Mouse (Mus musculus) stomach, postnatal 0 days (tissue): ENCODE measurements around the gene Mctp1. TPM values are rescaled to one million over a fixed set of nuclear protein-coding genes. Genes with fewer than 3 reads are reported as not detected.

ENCODE experiments used
- ATAC-seq: fragments of 200-750 bp; cut with Nextera tagmentation; 2 replicates; pipeline ENCODE4 v1.8.0; 2017; ENCODE audit not compliant: low FRiP score, low TSS enrichment
- DNase-seq: peaks from one replicate; pipeline ENCODE4 v3.0.0-alpha.2; 2016; ENCODE audit warnings: low spot score
- H3K27ac ChIP-seq: fragments of 300-500 bp; sonication (generic); replicated peaks from 2 replicates; pipeline ENCODE4 v1.5.1; 2014; ENCODE audit warnings: mild to moderate bottlenecking, control low read depth
- H3K27me3 ChIP-seq: fragments of 300-500 bp; sonication (generic); 2 replicates; pipeline ENCODE4 v1.6.1; 2014; ENCODE audit warnings: low read length; ENCODE audit not compliant: control insufficient read depth, insufficient read depth
- H3K36me3 ChIP-seq: fragments of 300-500 bp; sonication (generic); 2 replicates; pipeline ENCODE4 v1.6.1; 2014; ENCODE audit warnings: low read length, mixed read lengths; ENCODE audit not compliant: control insufficient read depth, insufficient read depth
- H3K4me1 ChIP-seq: fragments of 300-500 bp; sonication (generic); replicated peaks from 2 replicates; pipeline ENCODE4 v1.6.1; 2014; ENCODE audit warnings: antibody characterized with exemption; ENCODE audit not compliant: control insufficient read depth, insufficient read depth
- H3K4me2 ChIP-seq: fragments of 300-500 bp; sonication (generic); replicated peaks from 2 replicates; pipeline ENCODE4 v1.6.1; 2014; ENCODE audit warnings: low read depth, mild to moderate bottlenecking, control low read depth, moderate library complexity
- H3K4me3 ChIP-seq: fragments of 300-500 bp; sonication (generic); 2 replicates; pipeline ENCODE4 v1.5.1; 2014; ENCODE audit warnings: low read depth, low read length, control low read depth
- H3K9ac ChIP-seq: fragments of 300-500 bp; sonication (generic); 2 replicates; pipeline ENCODE4 v1.6.1; 2014; ENCODE audit warnings: mild to moderate bottlenecking, low read length, control low read depth, mixed read lengths
- H3K9me3 ChIP-seq: fragments of 300-500 bp; sonication (generic); 2 replicates; pipeline ENCODE4 v1.6.1; 2016; ENCODE audit warnings: low read length; ENCODE audit not compliant: control insufficient read depth
- CTCF ChIP-seq: IDR thresholded peaks from 2 replicates; pipeline ENCODE4 v1.5.1; 2016; ENCODE audit warnings: antibody characterized with exemption, low read depth, mild to moderate bottlenecking, moderate library complexity
- EP300 ChIP-seq: optimal IDR thresholded peaks from 2 replicates; pipeline ENCODE3; 2016; ENCODE audit warnings: antibody characterized with exemption
- WGBS: fragments of 180-500 bp; shearing (Covaris S2); extraction: QIAGEN DNeasy Blood & Tissue Kit; methylation state at CpG from one replicate; pipeline ENCODE4 v1.1.7; 2014; 5-methylcytosine and 5-hydroxymethylcytosine counted together
- polyA plus RNA-seq: library from polyadenylated mRNA; unstranded; fragments of >200 nt; fragmentation: Nextera tagmentation; extraction: Ambion mirVana; gene quantifications from 2 replicates; pipeline ENCODE4 v1.2.1, GENCODE M21; 2015

The Mctp1 gene
- polyA plus RNA-seq, 1 experiment from 2014 or later: 1.1 TPM

DNA sequence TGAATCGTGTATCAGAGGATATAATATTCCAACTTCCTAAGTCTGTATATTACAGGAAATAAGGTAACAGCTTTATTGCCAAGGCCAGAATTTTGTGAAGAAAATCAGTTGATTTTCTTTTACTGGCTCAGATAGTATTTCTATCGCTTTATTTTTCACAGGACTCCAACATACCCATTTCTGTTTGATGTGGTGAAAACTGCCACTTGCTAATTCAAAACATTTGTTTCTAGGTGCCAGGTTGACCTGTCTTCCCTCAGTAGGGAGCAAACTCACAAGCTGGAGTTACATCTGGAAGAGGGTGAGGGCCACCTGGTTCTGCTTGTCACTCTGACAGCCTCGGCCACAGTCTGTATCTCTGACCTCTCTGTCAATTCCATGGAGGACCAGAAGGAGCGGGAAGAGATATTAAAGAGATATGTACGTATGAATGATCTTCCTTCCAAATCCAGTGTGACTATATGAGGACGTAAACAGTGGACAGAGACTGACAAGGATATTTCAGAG lies 416.8 kb downstream of the Mctp1 start:
- TF ChIP-seq EP300: no peak
- TF ChIP-seq CTCF: no peak
- no peaks in the 10 kb centered on the region for H3K9me3 ChIP-seq
- ATAC-seq: no peak
- no peaks in the 10 kb centered on the region for H3K36me3 ChIP-seq
- WGBS: 64% methylated on average over 6 of the region's 6 CpGs
- DNase-seq: no peak
- H3K4me2 ChIP-seq: no peak overlapping the region
- H3K4me1 ChIP-seq: no peaks in the 10 kb centered on the region
- no peaks in the 10 kb centered on the region for H3K27me3 ChIP-seq
- H3K4me3 ChIP-seq: no peak overlapping the region
- no peak overlapping the region for H3K9ac ChIP-seq
- H3K27ac ChIP-seq: no peak overlapping the region

DNA sequence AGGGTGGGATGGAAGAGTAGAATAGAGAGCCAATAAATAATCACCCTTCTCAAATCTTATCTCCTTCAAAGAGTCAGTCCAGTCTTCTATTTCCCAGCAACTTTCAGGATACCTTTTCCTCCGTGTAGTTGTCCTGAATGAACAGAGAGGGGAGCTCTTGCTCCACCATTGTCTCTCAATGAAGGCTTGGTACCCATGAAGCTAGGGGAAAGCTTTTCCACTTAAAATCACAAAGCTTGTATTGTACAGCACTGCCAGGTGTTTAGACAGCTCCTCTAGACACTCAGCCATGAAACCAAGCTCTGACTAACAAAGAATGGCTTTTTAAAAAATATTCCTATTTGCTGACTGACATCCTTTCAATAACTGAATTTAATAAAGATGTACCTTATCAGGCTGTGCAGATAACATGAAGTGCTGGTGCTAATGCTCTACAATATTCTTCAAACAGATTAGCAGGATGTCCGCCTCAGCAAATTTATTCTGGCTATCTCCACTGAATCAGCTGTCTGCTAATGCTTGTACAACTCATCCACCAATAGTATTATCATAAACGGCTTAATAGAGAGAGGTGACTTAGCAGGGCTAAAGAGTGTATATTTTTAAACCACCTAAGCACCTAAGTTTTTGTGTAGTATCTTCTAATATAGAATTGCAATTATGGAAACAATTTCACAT lies 417.9 kb downstream of the Mctp1 start:
- ATAC-seq (no peak), DNase-seq (no peak)
- Histone ChIP-seq H3K27me3 (no peaks in the 10 kb centered on the region), H3K27ac (no peak overlapping the region), H3K4me2 (no peak overlapping the region), H3K36me3 (no peaks in the 10 kb centered on the region), H3K4me1 (no peaks in the 10 kb centered on the region), H3K9me3 (no peaks in the 10 kb centered on the region), H3K4me3 (no peak overlapping the region), H3K9ac (no peak overlapping the region)
- TF ChIP-seq EP300: no peak
- peak; percentile 67 for TF ChIP-seq CTCF
- WGBS: 29% methylated on average over 3 of the region's 3 CpGs

DNA sequence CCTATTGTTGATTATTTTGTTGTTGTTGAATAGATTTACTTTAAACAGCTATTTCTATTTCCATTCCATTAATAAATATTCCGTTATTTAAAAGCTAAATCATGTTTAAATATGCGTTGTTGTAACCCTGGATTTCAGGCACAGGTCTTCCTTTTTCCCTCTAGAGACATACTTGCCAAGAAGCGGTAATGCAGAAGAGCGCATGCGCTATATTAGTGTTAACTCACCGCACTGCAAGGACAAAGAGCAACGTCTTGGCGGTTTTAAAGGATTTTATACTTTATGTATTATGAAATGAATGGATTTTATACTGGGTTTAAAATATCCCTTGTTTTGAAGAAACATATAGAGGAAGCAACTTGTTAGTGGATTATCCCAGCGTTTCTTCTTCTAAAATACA lies 418.6 kb downstream of the Mctp1 start:
- Histone ChIP-seq H3K9me3 (no peaks in the 10 kb centered on the region), H3K27me3 (no peaks in the 10 kb centered on the region), H3K27ac (no peak overlapping the region), H3K36me3 (no peaks in the 10 kb centered on the region), H3K4me3 (no peak overlapping the region), H3K4me1 (no peaks in the 10 kb centered on the region), H3K4me2 (no peak overlapping the region), H3K9ac (no peak overlapping the region)
- TF ChIP-seq EP300 (no peak), CTCF (no peak)
- DNase-seq (no peak), ATAC-seq (no peak)
- WGBS: 83% methylated on average over 9 of the region's 9 CpGs

DNA sequence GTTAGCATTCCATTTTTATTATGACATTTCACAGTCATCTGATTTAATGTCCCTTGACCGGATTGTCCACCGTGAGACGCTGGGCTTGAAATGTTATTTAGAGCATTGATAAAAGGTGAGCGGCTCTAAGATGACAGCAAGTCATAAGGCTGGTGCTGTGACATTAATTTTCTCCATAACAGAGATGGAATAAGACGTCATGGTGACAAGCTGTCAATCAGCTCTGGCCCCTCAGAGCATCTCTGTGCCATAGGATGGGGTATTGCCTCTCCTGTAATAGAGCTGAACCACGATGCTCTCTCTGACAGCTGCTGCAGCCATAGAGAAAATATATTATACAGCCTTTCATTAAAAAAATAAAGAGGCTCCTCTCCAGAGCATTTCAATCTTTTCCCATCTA lies 419.5 kb downstream of the Mctp1 start:
- Histone ChIP-seq H3K4me1 (no peaks in the 10 kb centered on the region), H3K27me3 (no peaks in the 10 kb centered on the region), H3K9me3 (no peaks in the 10 kb centered on the region), H3K27ac (no peak overlapping the region), H3K36me3 (no peaks in the 10 kb centered on the region), H3K9ac (no peak overlapping the region), H3K4me2 (no peak overlapping the region), H3K4me3 (no peak overlapping the region)
- DNase-seq (no peak), ATAC-seq (no peak)
- no peak for TF ChIP-seq CTCF
- WGBS: 58% methylated on average over 6 of the region's 6 CpGs

DNA sequence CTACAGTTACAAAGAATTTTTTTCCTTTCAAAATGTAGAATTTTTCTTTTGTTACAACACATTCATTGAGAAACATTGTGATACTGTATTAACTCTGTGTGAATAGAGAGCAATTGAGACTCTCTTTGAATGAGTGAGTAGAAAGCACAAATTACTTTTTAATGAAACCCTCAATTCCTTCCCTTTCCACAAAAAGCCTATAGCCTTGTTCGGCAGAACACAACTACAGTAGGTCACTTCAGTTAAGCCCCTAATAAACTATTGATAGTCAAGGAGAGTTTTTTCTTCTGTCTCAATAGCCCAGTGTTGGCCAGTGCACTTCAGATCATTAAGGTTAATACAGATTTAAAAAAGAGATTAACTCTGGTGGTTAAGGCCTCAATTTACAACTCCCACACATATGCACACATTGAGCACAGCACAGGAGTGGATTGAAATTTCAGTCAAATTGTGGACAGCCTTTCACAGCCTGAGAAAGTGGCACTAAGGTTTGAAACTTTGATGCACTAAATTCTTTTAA lies 424.6 kb downstream of the Mctp1 start:
- Histone ChIP-seq H3K27me3 (no peaks in the 10 kb centered on the region), H3K9me3 (no peaks in the 10 kb centered on the region), H3K9ac (no peak overlapping the region), H3K4me3 (no peak overlapping the region), H3K4me2 (no peak overlapping the region), H3K36me3 (no peaks in the 10 kb centered on the region), H3K4me1 (no peaks in the 10 kb centered on the region), H3K27ac (no peak overlapping the region)
- ATAC-seq (no peak), DNase-seq (no peak)
- 39% methylated on average over 1 of the region's 1 CpGs for WGBS
- TF ChIP-seq CTCF (no peak), EP300 (no peak)

DNA sequence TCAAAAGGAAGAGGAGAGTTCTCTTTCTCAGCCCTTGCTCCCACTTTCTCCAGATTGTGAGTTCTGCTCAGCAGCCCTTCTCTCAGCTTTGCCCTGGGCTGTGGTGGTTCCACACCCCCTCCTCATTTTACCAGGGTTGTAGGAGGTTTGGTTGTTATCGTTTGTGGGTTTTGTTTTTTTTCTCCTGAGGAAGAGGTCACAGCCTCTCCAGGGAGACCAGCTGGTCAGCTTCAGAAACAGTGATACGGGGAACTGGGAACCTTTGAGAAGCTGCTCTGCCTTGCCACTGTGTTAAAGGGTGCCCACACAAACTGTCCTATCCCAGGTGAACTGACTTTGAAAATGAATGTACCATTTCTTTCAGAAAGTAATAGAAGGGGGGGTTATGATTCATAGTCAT lies 425.5 kb downstream of the Mctp1 start:
- WGBS: 29% methylated on average over 2 of the region's 2 CpGs
- Histone ChIP-seq H3K4me1 (no peaks in the 10 kb centered on the region), H3K27ac (no peak overlapping the region), H3K4me2 (no peak overlapping the region), H3K27me3 (no peaks in the 10 kb centered on the region), H3K4me3 (no peak overlapping the region), H3K9me3 (no peaks in the 10 kb centered on the region), H3K9ac (no peak overlapping the region), H3K36me3 (no peaks in the 10 kb centered on the region)
- DNase-seq (no peak), ATAC-seq (no peak)
- TF ChIP-seq CTCF (no peak), EP300 (no peak)
